Mouse (Mus musculus) kidney, adult 11 months (tissue): ENCODE measurements at regions not wholly inside any gene's neighbourhood (a gene's known extent, or its start where the extent isn't known, plus 50 kb on each side); places are given as distances from the start of the nearest gene placed in this dataset.
"Not testable (repeated sequence)": the region's sequence is repeated elsewhere in the genome, so short reads cannot be mapped to it uniquely, and the experiment has no call there.

Source experiments
- DNase-seq: peaks from one replicate; pipeline ENCODE4 v3.0.0; 2022

- DNase-seq = no peak
Observed at GRCm38 (mm10) chr1:157756977-157757376, 250.4 kb downstream of the Sec16b start.

GRCm38 (mm10) chr1:157758337-157758736 is 251.8 kb downstream of the Sec16b start:
- no peak for DNase-seq

- no peak for DNase-seq
Observed at GRCm38 (mm10) chr1:157768201-157768600, 261.7 kb downstream of the Sec16b start.

GRCm38 (mm10) chr1:157797711-157798110 is 291.2 kb downstream of the Sec16b start:
- DNase-seq = no peak

GRCm38 (mm10) chr1:157798561-157799553 is 292.3 kb downstream of the Sec16b start:
- DNase-seq = no peak

GRCm38 (mm10) chr1:157801151-157801550 is 294.6 kb downstream of the Sec16b start:
- no peak for DNase-seq

- DNase-seq = no peak
Observed at GRCm38 (mm10) chr1:157804229-157804628, 297.7 kb downstream of the Sec16b start.

- peak; percentile 27 for DNase-seq
Observed at GRCm38 (mm10) chr1:157806296-157806695, 299.8 kb downstream of the Sec16b start.

- DNase-seq = peak; percentile 24
Observed at GRCm38 (mm10) chr1:157809674-157810471, 303.3 kb downstream of the Sec16b start.

- no peak for DNase-seq
Observed at GRCm38 (mm10) chr1:157810657-157811056, 304.1 kb downstream of the Sec16b start.

GRCm38 (mm10) chr1:157827966-157828365 is 321.4 kb downstream of the Sec16b start:
- DNase-seq = no peak

- DNase-seq = no peak
Observed at GRCm38 (mm10) chr1:157831511-157831910, 325.0 kb downstream of the Sec16b start.

- DNase-seq = no peak
Observed at GRCm38 (mm10) chr1:157872775-157873174, 366.2 kb downstream of the Sec16b start.

GRCm38 (mm10) chr1:157875006-157875405 is 368.5 kb downstream of the Sec16b start:
- no peak for DNase-seq

- DNase-seq = not testable (repeated sequence)
Observed at GRCm38 (mm10) chr1:157877117-157877516, 370.6 kb downstream of the Sec16b start.

- peak; percentile 79 for DNase-seq
Observed at GRCm38 (mm10) chr1:157887146-157887545, 380.6 kb downstream of the Sec16b start.

- DNase-seq = no peak
Observed at GRCm38 (mm10) chr1:157888573-157888972, 382.0 kb downstream of the Sec16b start.

GRCm38 (mm10) chr1:157906168-157906567 is 399.6 kb downstream of the Sec16b start:
- DNase-seq = no peak

GRCm38 (mm10) chr1:157937800-157938348 is 418.3 kb downstream of the Brinp2 start:
- DNase-seq = no peak

- DNase-seq = no peak
Observed at GRCm38 (mm10) chr1:157939516-157939915, 416.6 kb downstream of the Brinp2 start.

GRCm38 (mm10) chr1:157940331-157940758 is 415.8 kb downstream of the Brinp2 start:
- DNase-seq = no peak

- no peak for DNase-seq
Observed at GRCm38 (mm10) chr1:157957506-157957905, 398.6 kb downstream of the Brinp2 start.

- DNase-seq = no peak
Observed at GRCm38 (mm10) chr1:157964461-157964860, 391.7 kb downstream of the Brinp2 start.
